Mouse (Mus musculus) neural tube, embryonic 14.5 days (tissue): ENCODE measurements at regions not wholly inside any gene's neighbourhood (a gene's known extent, or its start where the extent isn't known, plus 50 kb on each side); places are given as distances from the start of the nearest gene placed in this dataset.

Experiments used
- ATAC-seq: fragments of 200-750 bp; cut with Nextera tagmentation; 2 replicates; pipeline ENCODE4 v1.8.0; 2017; ENCODE audit warnings: low read depth, mild to moderate bottlenecking, moderate TSS enrichment, moderate library complexity
- H3K27ac ChIP-seq: fragments of 300-500 bp; sonication (generic); 2 replicates; pipeline ENCODE4 v1.5.1; 2014; ENCODE audit warnings: low read depth, mild to moderate bottlenecking, control low read depth, low read length, moderate library complexity, mixed read lengths
- H3K27me3 ChIP-seq: fragments of 300-500 bp; sonication (generic); 2 replicates; pipeline ENCODE4 v1.6.1; 2014; ENCODE audit warnings: low read length; ENCODE audit not compliant: control insufficient read depth, insufficient read depth
- H3K36me3 ChIP-seq: fragments of 300-500 bp; sonication (generic); 2 replicates; pipeline ENCODE4 v1.6.1; 2014; ENCODE audit warnings: low read length, mixed read lengths; ENCODE audit not compliant: control insufficient read depth, insufficient read depth
- H3K4me1 ChIP-seq: fragments of 300-500 bp; sonication (generic); 2 replicates; pipeline ENCODE4 v1.6.1; 2014; ENCODE audit warnings: low read length; ENCODE audit not compliant: control insufficient read depth, insufficient read depth
- H3K4me2 ChIP-seq: fragments of 300-500 bp; sonication (generic); 2 replicates; pipeline ENCODE4 v1.6.1; 2014; ENCODE audit warnings: mild to moderate bottlenecking, low read depth, low read length, control low read depth
- H3K4me3 ChIP-seq: fragments of 300-500 bp; sonication (generic); 2 replicates; pipeline ENCODE4 v1.5.1; 2014; ENCODE audit warnings: low read depth, low read length, control low read depth, mixed read lengths
- H3K9ac ChIP-seq: fragments of 300-500 bp; sonication (generic); replicated peaks from 2 replicates; pipeline ENCODE4 v1.6.1; 2014; ENCODE audit warnings: low read depth, mild to moderate bottlenecking, control low read depth, low read length, mixed read lengths
- H3K9me3 ChIP-seq: fragments of 300-500 bp; sonication (generic); 2 replicates; pipeline ENCODE4 v1.6.1; 2016; ENCODE audit warnings: low read length; ENCODE audit not compliant: control insufficient read depth
- WGBS: fragments of 180-500 bp; shearing (Covaris S2); extraction: QIAGEN DNeasy Blood & Tissue Kit; methylation state at CpG from one replicate; pipeline ENCODE4 v1.1.7; 2014; 5-methylcytosine and 5-hydroxymethylcytosine counted together

- no peak overlapping the region for H3K27ac ChIP-seq
- no peak for ATAC-seq
- no peaks in the 10 kb centered on the region for H3K36me3 ChIP-seq
- H3K27me3 ChIP-seq = no peaks in the 10 kb centered on the region
- H3K9ac ChIP-seq = no peak overlapping the region
- no peak overlapping the region for H3K4me2 ChIP-seq
- 73% methylated on average over 1 of the region's 1 CpGs for WGBS
- no peak overlapping the region for H3K4me3 ChIP-seq
- no peaks in the 10 kb centered on the region for H3K4me1 ChIP-seq
- no peaks in the 10 kb centered on the region for H3K9me3 ChIP-seq
These were observed 402.0 kb upstream of the Marcks start for GRCm38 (mm10) chr10:37540703-37541102.

GRCm38 (mm10) chr10:37505966-37506615 is 367.4 kb upstream of the Marcks start:
- no peaks in the 10 kb centered on the region for H3K36me3 ChIP-seq
- no peaks in the 10 kb centered on the region for H3K27me3 ChIP-seq
- H3K4me2 ChIP-seq = no peak overlapping the region
- 51% methylated on average over 3 of the region's 3 CpGs for WGBS
- H3K9ac ChIP-seq = no peak overlapping the region
- no peaks in the 10 kb centered on the region for H3K9me3 ChIP-seq
- no peak overlapping the region for H3K4me3 ChIP-seq
- no peak overlapping the region for H3K27ac ChIP-seq
- ATAC-seq = no peak
- H3K4me1 ChIP-seq = no peaks in the 10 kb centered on the region

DNA sequence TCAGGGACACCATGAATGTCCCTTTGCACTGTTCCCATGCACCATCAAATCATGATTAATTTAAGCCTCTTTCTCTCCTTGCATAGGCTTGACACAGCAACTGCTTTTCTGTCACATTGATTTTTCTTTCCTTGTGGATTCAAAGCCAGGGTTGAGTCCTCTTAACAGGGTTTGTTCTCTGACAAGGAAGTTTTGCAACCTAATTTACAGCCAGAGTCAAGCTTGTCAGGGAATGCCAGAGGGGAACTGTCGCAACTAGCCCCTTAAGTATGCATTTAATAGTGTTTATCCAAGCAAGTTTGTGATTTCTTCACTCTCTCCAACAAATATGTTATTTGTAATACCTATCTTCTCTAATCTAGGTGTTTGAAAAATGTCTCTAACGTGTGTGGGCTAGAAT is 365.7 kb upstream of the Marcks start:
- no peaks in the 10 kb centered on the region for H3K4me1 ChIP-seq
- no peak overlapping the region for H3K27ac ChIP-seq
- no peaks in the 10 kb centered on the region for H3K36me3 ChIP-seq
- no peak overlapping the region for H3K4me3 ChIP-seq
- H3K9ac ChIP-seq = no peak overlapping the region
- H3K27me3 ChIP-seq = no peaks in the 10 kb centered on the region
- no peak overlapping the region for H3K4me2 ChIP-seq
- no peak for ATAC-seq
- WGBS = 55% methylated on average over 2 of the region's 2 CpGs
- H3K9me3 ChIP-seq = no peaks in the 10 kb centered on the region

DNA sequence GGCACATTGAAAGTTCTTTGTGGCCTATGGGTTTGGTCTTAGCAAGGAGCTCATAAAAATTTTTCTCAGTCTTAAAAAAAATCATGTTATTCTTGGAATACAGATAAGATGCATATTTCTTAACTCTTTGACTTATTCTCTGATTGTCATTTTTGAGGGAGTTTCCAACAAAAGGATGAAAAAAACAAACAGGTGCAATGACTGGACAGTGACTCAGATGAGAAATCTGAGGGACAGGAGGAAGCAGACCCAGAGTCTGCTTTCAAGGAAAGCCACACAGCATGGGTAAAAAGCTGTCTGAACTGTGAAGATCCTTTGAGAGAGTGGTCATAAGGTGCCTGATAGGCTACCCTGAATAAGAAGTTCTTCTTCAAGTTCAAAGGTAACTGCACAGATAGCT is 363.8 kb upstream of the Marcks start:
- Histone ChIP-seq H3K9ac (no peak overlapping the region), H3K36me3 (no peaks in the 10 kb centered on the region), H3K4me2 (no peak overlapping the region), H3K4me1 (no peaks in the 10 kb centered on the region), H3K27me3 (no peaks in the 10 kb centered on the region), H3K4me3 (no peak overlapping the region), H3K9me3 (no peaks in the 10 kb centered on the region), H3K27ac (no peak overlapping the region)
- no peak for ATAC-seq

DNA sequence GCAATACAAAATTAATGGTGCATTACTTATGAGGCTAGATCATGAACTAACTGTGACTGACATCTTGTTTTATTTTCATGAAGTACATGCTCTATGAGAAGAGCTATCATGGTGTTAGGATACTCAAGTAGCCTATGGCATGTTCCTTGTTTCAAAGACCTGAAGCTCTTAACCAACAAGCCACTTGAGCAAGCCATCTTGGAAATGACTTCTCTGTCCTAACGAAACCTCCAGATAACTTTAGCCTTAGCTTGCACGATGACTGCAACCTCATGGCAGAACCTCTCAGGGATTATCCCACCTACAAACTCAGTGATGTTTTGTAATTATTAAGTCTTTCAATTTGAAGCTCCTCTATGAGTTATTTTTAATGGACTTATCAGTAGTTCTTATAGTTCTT is 362.3 kb upstream of the Marcks start:
- H3K9ac ChIP-seq = no peak overlapping the region
- no peak overlapping the region for H3K4me3 ChIP-seq
- WGBS = 98% methylated on average over 2 of the region's 2 CpGs
- H3K4me1 ChIP-seq = no peaks in the 10 kb centered on the region
- H3K27me3 ChIP-seq = no peaks in the 10 kb centered on the region
- no peak overlapping the region for H3K27ac ChIP-seq
- ATAC-seq = no peak
- H3K36me3 ChIP-seq = no peaks in the 10 kb centered on the region
- H3K4me2 ChIP-seq = no peak overlapping the region
- H3K9me3 ChIP-seq = no peaks in the 10 kb centered on the region

GRCm38 (mm10) chr10:37495467-37495866 is 356.7 kb upstream of the Marcks start:
- ATAC-seq = no peak
- no peaks in the 10 kb centered on the region for H3K9me3 ChIP-seq
- H3K9ac ChIP-seq = no peak overlapping the region
- H3K27me3 ChIP-seq = no peaks in the 10 kb centered on the region
- H3K4me3 ChIP-seq = no peak overlapping the region
- no peaks in the 10 kb centered on the region for H3K4me1 ChIP-seq
- no peaks in the 10 kb centered on the region for H3K36me3 ChIP-seq
- WGBS = 74% methylated on average over 1 of the region's 1 CpGs
- no peak overlapping the region for H3K4me2 ChIP-seq
- no peak overlapping the region for H3K27ac ChIP-seq

- H3K36me3 ChIP-seq = no peaks in the 10 kb centered on the region
- H3K4me2 ChIP-seq = no peak overlapping the region
- H3K4me3 ChIP-seq = no peak overlapping the region
- no peak for ATAC-seq
- no peaks in the 10 kb centered on the region for H3K4me1 ChIP-seq
- H3K27ac ChIP-seq = no peak overlapping the region
- H3K27me3 ChIP-seq = no peaks in the 10 kb centered on the region
- WGBS = 41% methylated on average over 3 of the region's 3 CpGs
- no peaks in the 10 kb centered on the region for H3K9me3 ChIP-seq
- no peak overlapping the region for H3K9ac ChIP-seq
These were observed 355.9 kb upstream of the Marcks start for GRCm38 (mm10) chr10:37494552-37495166.

DNA sequence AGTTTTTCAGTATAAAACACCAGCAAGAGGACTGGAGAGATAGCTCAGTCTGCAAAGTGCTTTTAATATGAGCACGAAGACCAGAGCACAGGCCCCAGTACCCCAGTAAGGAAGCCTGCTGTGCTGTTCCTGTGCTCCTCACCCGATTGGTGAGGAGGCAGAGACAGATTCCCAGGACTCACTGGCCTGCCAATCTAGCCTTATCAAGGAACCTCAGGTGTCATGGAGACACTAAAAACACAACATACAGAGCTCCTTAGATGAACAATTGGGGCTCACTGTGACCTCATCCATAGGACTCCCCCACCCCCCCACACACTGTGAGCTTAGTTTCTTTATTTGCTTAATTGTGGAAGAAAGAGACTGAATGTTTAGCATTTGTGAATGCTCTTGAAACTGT is 355.4 kb upstream of the Marcks start:
- H3K36me3 ChIP-seq = no peaks in the 10 kb centered on the region
- H3K4me2 ChIP-seq = no peak overlapping the region
- no peak for ATAC-seq
- H3K9ac ChIP-seq = no peak overlapping the region
- H3K9me3 ChIP-seq = no peaks in the 10 kb centered on the region
- H3K27ac ChIP-seq = no peak overlapping the region
- 61% methylated on average over 2 of the region's 2 CpGs for WGBS
- H3K4me3 ChIP-seq = no peak overlapping the region
- H3K4me1 ChIP-seq = no peaks in the 10 kb centered on the region
- H3K27me3 ChIP-seq = no peaks in the 10 kb centered on the region

GRCm38 (mm10) chr10:37484311-37485023 is 345.7 kb upstream of the Marcks start:
- no peak overlapping the region for H3K4me3 ChIP-seq
- 84% methylated on average over 6 of the region's 6 CpGs for WGBS
- H3K9ac ChIP-seq = no peak overlapping the region
- no peaks in the 10 kb centered on the region for H3K4me1 ChIP-seq
- H3K27ac ChIP-seq = no peak overlapping the region
- no peak overlapping the region for H3K4me2 ChIP-seq
- no peak for ATAC-seq
- no peaks in the 10 kb centered on the region for H3K36me3 ChIP-seq
- H3K27me3 ChIP-seq = no peaks in the 10 kb centered on the region
- no peaks in the 10 kb centered on the region for H3K9me3 ChIP-seq
